Mouse (Mus musculus): ENCODE data around the gene Eefsec. TPM values are rescaled to one million over a fixed set of nuclear protein-coding genes. Genes with fewer than 3 reads are reported as not detected.

Eefsec gene
- polyA plus RNA-seq, 1 experiment from 2014 or later = 48.2 TPM

- H3K27ac ChIP-seq (ENCODE audit: low read depth) = no peak overlapping the region
Observed at GRCm38 (mm10) chr6:88445661-88446060, 678 bp downstream of the Eefsec start.

GRCm38 (mm10) chr6:88444076-88444750 is 2.1 kb downstream of the Eefsec start:
- Histone ChIP-seq H3K4me2 (no peak overlapping the region), H3K27me3 (ENCODE audit: insufficient read depth, low read length) (no peaks in the 10 kb centered on the region), H3K4me1 (ENCODE audit: insufficient read depth) (peaks cover 3% of the 10 kb centered on the region; the same call in 1 of the 2 replicates), H3K27ac (ENCODE audit: low read depth) (no peak overlapping the region), H3K4me3 (ENCODE audit: low read depth, low read length) (no peak overlapping the region), H3K9ac (no peak overlapping the region), H3K9me3 (ENCODE audit: low read depth, low read length) (no peaks in the 10 kb centered on the region), H3K36me3 (ENCODE audit: insufficient read depth) (no peaks in the 10 kb centered on the region)
- 68% methylated on average over 7 of the region's 7 CpGs for WGBS
- ATAC-seq (ENCODE audit: insufficient read depth) (no peak), DNase-seq (no peak)
- TF ChIP-seq CTCF (IDR thresholded peaks at IDR 0.05; ENCODE audit: low read depth) = no peak

More at GRCm38 (mm10) chr6:88445661-88446060, 678 bp downstream of the Eefsec start:
- no peak for DNase-seq
- peak overlapping the region; percentile 84 for H3K9ac ChIP-seq
- TF ChIP-seq CTCF (IDR thresholded peaks at IDR 0.05; ENCODE audit: low read depth) = no peak
- peak overlapping the region; percentile 80 for H3K4me2 ChIP-seq
- ATAC-seq (ENCODE audit: insufficient read depth) = no peak
- no peaks in the 10 kb centered on the region for H3K27me3 ChIP-seq (ENCODE audit: insufficient read depth, low read length)
- H3K4me1 ChIP-seq (ENCODE audit: insufficient read depth) = peaks cover 3% of the 10 kb centered on the region; the same call in 1 of the 2 replicates
- 6% methylated on average over 5 of the region's 5 CpGs for WGBS
- H3K36me3 ChIP-seq (ENCODE audit: insufficient read depth) = no peaks in the 10 kb centered on the region
- peak overlapping the region; percentile 82 for H3K4me3 ChIP-seq (ENCODE audit: low read depth, low read length)
- H3K9me3 ChIP-seq (ENCODE audit: low read depth, low read length) = no peaks in the 10 kb centered on the region

- no peak overlapping the region for H3K9ac ChIP-seq
- ATAC-seq (ENCODE audit: insufficient read depth) (no peak), DNase-seq (no peak)
- TF ChIP-seq CTCF (IDR thresholded peaks at IDR 0.05; ENCODE audit: low read depth) = no peak
- H3K4me3 ChIP-seq (ENCODE audit: low read depth, low read length) = no peak overlapping the region
- H3K4me1 ChIP-seq (ENCODE audit: insufficient read depth) = peaks cover 3% of the 10 kb centered on the region; the same call in 1 of the 2 replicates
- no peaks in the 10 kb centered on the region for H3K27me3 ChIP-seq (ENCODE audit: insufficient read depth, low read length)
- WGBS = 70% methylated on average over 3 of the region's 3 CpGs
- H3K27ac ChIP-seq (ENCODE audit: low read depth) = no peak overlapping the region
- H3K36me3 ChIP-seq (ENCODE audit: insufficient read depth) = no peaks in the 10 kb centered on the region
- no peak overlapping the region for H3K4me2 ChIP-seq
- no peaks in the 10 kb centered on the region for H3K9me3 ChIP-seq (ENCODE audit: low read depth, low read length)
Observed at GRCm38 (mm10) chr6:88443446-88443845, 2.9 kb downstream of the Eefsec start.

GRCm38 (mm10) chr6:88442551-88442950 is 3.8 kb downstream of the Eefsec start:
- no peak for ATAC-seq (ENCODE audit: insufficient read depth)
- H3K27me3 ChIP-seq (ENCODE audit: insufficient read depth, low read length) = no peaks in the 10 kb centered on the region
- H3K4me1 ChIP-seq (ENCODE audit: insufficient read depth) = peaks cover 3% of the 10 kb centered on the region; the same call in 1 of the 2 replicates
- no peak overlapping the region for H3K4me2 ChIP-seq
- no peaks in the 10 kb centered on the region for H3K36me3 ChIP-seq (ENCODE audit: insufficient read depth)
- no peak overlapping the region for H3K27ac ChIP-seq (ENCODE audit: low read depth)
- WGBS = 77% methylated on average over 3 of the region's 3 CpGs
- DNase-seq = no peak
- no peak overlapping the region for H3K4me3 ChIP-seq (ENCODE audit: low read depth, low read length)
- no peak for TF ChIP-seq CTCF (IDR thresholded peaks at IDR 0.05; ENCODE audit: low read depth)
- no peak overlapping the region for H3K9ac ChIP-seq
- no peaks in the 10 kb centered on the region for H3K9me3 ChIP-seq (ENCODE audit: low read depth, low read length)

GRCm38 (mm10) chr6:88439056-88439455 is 7.3 kb downstream of the Eefsec start:
- H3K27ac ChIP-seq (ENCODE audit: low read depth) = no peak overlapping the region
- WGBS = 78% methylated on average over 4 of the region's 4 CpGs
- no peak for ATAC-seq (ENCODE audit: insufficient read depth)

GRCm38 (mm10) chr6:88435609-88436008 is 10.7 kb downstream of the Eefsec start:
- Histone ChIP-seq H3K36me3 (ENCODE audit: insufficient read depth) (no peaks in the 10 kb centered on the region), H3K4me1 (ENCODE audit: insufficient read depth) (no peaks in the 10 kb centered on the region), H3K27ac (ENCODE audit: low read depth) (no peak overlapping the region), H3K9me3 (ENCODE audit: low read depth, low read length) (no peaks in the 10 kb centered on the region), H3K9ac (no peak overlapping the region), H3K4me3 (ENCODE audit: low read depth, low read length) (no peak overlapping the region), H3K4me2 (no peak overlapping the region), H3K27me3 (ENCODE audit: insufficient read depth, low read length) (no peaks in the 10 kb centered on the region)
- no peak for TF ChIP-seq CTCF (IDR thresholded peaks at IDR 0.05; ENCODE audit: low read depth)
- DNase-seq = no peak
- ATAC-seq (ENCODE audit: insufficient read depth) = no peak
- WGBS = 83% methylated on average over 7 of the region's 7 CpGs

More at GRCm38 (mm10) chr6:88439056-88439455, 7.3 kb downstream of the Eefsec start:
- H3K4me3 ChIP-seq (ENCODE audit: low read depth, low read length) = no peak overlapping the region
- no peaks in the 10 kb centered on the region for H3K36me3 ChIP-seq (ENCODE audit: insufficient read depth)
- no peaks in the 10 kb centered on the region for H3K9me3 ChIP-seq (ENCODE audit: low read depth, low read length)
- H3K9ac ChIP-seq = no peak overlapping the region
- no peaks in the 10 kb centered on the region for H3K27me3 ChIP-seq (ENCODE audit: insufficient read depth, low read length)
- H3K4me2 ChIP-seq = no peak overlapping the region
- no peaks in the 10 kb centered on the region for H3K4me1 ChIP-seq (ENCODE audit: insufficient read depth)
- TF ChIP-seq CTCF (IDR thresholded peaks at IDR 0.05; ENCODE audit: low read depth) = no peak
- no peak for DNase-seq

- peak; percentile 73 for TF ChIP-seq CTCF (IDR thresholded peaks at IDR 0.05; ENCODE audit: low read depth)
- peak; percentile 60 for DNase-seq
- no peak for ATAC-seq (ENCODE audit: insufficient read depth)
Observed at GRCm38 (mm10) chr6:88431202-88431601, 15.1 kb downstream of the Eefsec start.

More at GRCm38 (mm10) chr6:88431202-88431601, 15.1 kb downstream of the Eefsec start:
- H3K4me1 ChIP-seq (ENCODE audit: insufficient read depth) = no peaks in the 10 kb centered on the region
- no peak overlapping the region for H3K4me3 ChIP-seq (ENCODE audit: low read depth, low read length)
- WGBS = 13% methylated on average over 4 of the region's 4 CpGs
- no peaks in the 10 kb centered on the region for H3K36me3 ChIP-seq (ENCODE audit: insufficient read depth)
- no peaks in the 10 kb centered on the region for H3K9me3 ChIP-seq (ENCODE audit: low read depth, low read length)
- no peak overlapping the region for H3K4me2 ChIP-seq
- H3K27me3 ChIP-seq (ENCODE audit: insufficient read depth, low read length) = no peaks in the 10 kb centered on the region
- H3K9ac ChIP-seq = no peak overlapping the region
- H3K27ac ChIP-seq (ENCODE audit: low read depth) = no peak overlapping the region
